Mouse (Mus musculus): ENCODE measurements around the gene Fam83b.

GRCm38 (mm10) chr9:76505650-76506049 is 61.3 kb downstream of the Fam83b start:
- TF ChIP-seq EP300 (IDR thresholded peaks at IDR 0.05; ENCODE audit: insufficient read depth, low read depth, low read length): no peak
- TF ChIP-seq CTCF (IDR thresholded peaks at IDR 0.05; ENCODE audit: low read depth, low read length): no peak

Data from ES-Bruce4 (cell line).